Mouse (Mus musculus) cerebellum, postnatal 25 days (tissue): Measurements from ENCODE around the gene Lrrc30.
A peak's percentile ranks its signal among the peaks of the same experiment; 100 is the strongest.

Experiments
- DNase-seq, 2 experiments: peaks; one replicate each; pipeline ENCODE4 v3.0.0; 2021; ENCODE audit warnings: mixed read lengths in 2 of 2

The Lrrc30 gene

DNA sequence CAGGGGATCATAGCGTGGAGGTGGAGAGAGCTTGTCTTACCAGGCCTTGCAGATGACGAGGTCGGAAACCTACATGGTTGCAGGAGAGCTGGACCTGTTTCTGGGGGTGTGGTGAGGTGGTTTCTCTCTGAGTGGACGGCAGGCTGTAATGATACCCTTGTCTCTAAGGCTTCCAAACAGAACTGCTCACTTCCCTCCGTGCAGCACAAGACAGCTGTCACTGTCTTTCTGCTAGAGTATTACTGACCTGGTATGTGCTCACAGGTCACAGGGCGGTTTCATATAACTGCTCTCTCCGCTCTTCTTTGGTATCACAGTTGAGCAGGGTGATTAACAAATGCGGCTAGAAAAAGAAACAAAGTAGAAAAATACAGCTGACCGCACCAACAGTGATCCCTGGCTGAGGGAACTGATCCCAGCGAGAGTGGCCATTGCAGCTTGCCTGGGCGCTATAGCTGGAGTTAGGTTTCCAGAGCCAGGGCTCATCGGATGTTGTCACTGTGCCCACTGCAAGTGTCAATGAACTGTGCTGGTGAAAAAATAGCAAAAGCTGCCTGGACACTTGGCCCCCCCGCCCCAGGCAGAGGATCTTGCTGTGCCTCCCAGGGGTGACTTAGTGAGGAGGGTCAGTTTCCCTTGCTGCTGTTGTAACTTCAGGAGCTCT, at the start of gene Lrrc30:
Gene Lrrc30 (minus strand): TSS at position 48 of the 664 bp plus-strand sequence.
- no peak for DNase-seq

- no peak for DNase-seq
These were observed 48.6 kb upstream of the Lrrc30 start for GRCm38 (mm10) chr17:67681084-67681483.

DNA sequence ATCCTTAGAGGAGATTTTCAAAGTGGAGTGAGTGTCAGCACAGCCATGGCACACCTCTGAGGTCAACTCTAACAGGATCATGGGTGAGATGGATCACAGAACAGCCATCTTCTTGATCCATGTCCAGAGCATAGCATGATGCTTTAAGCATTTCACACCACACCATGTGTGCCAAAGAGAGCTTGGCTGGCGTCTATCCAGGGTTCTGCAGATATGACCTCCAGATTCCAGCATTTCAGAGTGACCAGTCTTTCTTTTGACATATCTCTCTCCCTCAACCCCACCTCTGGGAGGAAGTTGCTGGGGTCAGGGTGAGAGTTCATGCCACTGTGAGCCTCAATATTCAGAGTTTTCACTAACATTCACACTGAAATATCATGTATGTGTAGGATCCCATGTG, 46.1 kb upstream of the Lrrc30 start:
- no peak for DNase-seq

- peak; percentile 23 to 64 for DNase-seq
These were observed 35.5 kb upstream of the Lrrc30 start for GRCm38 (mm10) chr17:67667981-67668380.

DNA sequence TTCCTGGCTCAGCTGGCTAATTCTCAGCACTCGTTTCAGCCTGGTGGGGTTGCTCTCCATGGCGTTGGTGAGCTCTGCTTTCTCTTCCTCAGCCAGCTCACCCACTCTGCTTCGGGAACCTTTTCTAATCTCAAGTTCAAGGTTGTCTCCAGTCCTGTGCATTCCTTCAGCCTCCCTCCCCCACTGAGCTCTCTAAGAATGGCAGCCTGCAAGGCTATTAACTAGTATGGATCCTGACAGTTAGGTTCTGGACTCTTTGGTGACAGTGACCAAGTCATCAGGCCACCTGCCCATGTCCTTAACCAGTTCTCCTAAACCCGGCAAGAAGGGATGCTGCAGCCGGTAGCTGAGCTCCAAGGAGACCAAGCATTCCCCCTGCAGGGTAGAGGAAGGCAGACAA, 34.5 kb upstream of the Lrrc30 start:
- DNase-seq, result no peak

GRCm38 (mm10) chr17:67664299-67664698, 31.8 kb upstream of the Lrrc30 start:
- DNase-seq, result no peak

DNA sequence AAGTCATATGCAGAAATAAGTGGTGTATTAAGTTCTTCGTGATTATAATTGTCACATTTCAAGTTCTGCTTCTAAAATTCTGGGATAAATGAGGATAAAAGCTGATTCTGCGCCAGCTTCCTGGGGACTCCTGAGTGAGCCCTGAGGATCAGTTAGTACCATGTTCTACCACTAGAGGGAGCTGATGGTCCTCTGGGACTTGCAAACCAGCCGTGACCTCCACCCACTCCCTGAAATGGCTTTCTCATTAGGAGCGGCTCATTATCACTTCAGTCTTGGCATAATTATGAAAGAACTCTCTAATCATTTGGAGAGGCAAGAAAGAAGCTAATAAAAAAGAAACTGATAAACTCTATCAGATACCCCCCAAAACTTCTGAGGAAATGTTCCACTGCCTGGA, 19.0 kb upstream of the Lrrc30 start:
- peak; percentile 32 to 69 for DNase-seq

DNA sequence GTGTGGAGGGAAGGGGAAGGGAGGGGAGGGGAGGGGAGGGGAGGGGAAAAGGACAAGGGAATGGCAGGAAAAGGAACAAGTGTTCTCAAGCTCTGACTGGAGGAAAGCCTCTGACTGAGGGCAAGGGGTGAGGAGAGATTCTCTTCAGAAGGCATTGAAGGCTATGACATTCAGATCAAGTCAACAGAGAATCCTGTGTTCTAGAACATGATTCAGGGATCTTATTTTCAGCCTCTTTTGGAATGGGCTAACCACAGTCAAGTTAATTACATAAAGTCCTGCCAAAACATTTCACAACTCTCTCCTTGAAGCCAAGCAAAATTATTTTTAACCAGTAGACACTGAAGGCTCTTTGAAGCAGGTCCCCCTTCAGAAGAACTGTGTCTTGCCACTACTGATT, 9.1 kb upstream of the Lrrc30 start:
- DNase-seq, result no peak

DNA sequence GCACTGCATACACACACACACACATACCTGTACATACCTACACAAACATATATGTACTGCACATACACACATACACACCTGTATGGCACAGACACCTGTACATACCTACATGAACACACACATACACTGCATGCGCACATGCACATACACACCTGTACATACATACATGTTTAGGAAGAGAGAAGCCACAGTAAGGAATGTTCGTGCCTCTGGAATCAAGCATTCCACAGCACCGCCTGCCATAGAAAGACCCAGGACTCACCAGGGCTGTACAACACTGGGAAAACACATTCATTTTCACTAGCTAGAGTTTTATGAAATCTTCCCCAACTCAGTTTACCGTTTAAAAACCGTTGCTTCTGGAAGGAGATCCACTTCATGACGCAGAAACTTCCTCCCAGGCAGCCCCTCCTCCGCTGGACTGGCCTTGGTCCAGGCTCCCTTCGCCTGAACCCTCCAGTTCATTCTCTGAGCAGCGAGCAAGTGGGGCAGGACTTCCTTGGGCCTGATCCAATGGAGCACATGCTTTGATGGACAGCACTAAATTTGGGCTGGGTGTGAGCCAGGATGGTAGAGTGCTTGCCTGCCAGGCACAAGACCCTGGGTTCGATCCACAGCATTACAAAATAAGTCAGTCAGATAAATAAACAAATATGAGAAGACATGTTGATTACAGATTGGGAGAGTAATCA, 5.7 kb upstream of the Lrrc30 start:
- DNase-seq, result peak in 1 of 2 experiments; percentile 12

DNA sequence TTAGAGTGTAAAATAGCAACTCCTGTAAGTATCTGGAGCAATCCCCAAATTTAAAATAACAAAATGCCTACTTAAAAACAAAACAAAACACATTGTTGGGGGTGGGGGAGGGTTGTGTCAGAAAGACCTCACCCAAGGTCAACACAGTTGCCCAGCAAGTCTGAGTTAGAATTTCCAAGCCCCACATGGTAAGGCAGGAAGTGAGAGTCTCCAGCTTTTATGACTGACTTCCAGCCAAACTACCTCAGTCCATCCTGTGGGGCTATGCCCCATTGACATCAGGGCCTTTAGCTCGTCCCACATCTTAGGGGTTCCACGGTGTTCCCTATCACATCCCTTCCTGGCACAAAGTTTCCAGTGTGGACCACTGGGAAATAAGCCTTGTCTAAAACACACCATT, 4.4 kb upstream of the Lrrc30 start:
- no peak for DNase-seq

- no peak for DNase-seq
These were observed 3.8 kb upstream of the Lrrc30 start for GRCm38 (mm10) chr17:67636304-67636703.

DNA sequence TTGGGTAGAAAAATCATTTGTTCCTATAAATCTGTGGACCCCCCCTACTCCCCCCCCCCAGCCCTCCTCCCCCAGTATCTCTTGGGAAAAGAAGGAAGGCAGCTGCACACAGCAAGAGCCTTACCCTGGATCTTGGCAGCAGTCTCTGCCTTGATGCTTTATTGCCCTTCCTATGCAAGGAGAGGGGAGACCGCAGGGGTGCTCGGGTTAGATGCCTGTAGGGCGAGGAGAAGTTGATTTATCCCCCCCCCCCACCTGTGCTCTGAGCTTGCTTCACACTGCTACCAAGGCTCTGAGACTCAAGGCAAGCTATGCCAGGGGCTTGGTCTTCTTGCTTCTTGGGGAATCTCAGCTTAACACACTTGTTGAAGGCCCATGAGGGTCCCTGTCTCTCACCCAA, 2.8 kb downstream of the Lrrc30 start:
- no peak for DNase-seq

DNA sequence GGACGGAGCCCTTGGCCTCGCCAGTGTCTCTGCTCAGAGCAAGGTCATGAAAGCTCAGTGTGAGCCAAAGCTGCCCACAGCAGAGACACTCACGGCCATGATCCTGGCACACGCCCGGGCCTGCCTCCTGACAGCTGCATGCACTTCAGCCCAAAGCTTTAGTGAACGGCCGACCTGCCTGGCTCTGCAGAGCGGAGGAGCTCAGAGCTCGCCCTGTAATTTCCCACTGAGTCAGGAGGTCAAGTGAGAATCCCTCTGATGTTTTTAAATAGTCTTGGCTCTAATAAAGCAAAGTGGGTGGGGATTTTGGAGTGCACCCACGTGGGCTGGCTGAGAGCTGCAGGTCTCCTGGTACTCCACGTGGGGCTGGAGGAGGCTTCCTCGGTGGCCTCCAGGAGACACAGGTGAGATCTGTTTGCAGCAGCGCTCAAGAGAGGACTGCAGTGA, 3.3 kb downstream of the Lrrc30 start:
- peak in 1 of 2 experiments; percentile 14 for DNase-seq

GRCm38 (mm10) chr17:67628475-67628874, 4.0 kb downstream of the Lrrc30 start:
- DNase-seq, result no peak

DNA sequence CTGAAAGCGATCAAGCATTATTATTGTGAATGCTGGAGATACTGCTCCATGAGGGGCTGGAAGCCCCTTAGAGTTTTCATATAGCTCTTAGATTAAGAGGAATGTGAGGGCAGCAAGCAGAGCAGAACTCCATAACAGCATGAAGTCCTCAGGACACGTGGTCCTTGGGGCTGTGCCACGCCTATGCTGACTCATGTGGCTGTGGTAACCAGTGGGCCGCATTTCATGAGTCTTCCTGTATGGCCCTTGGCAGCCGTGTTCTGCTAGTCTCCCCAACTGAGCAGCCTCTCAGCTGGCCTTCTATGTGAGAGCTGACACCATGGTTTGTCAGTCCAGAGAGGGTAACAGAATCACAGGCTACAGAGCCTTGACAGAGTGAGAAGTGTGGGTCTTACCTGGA, 7.1 kb downstream of the Lrrc30 start:
- peak in 1 of 2 experiments; percentile 20 for DNase-seq

GRCm38 (mm10) chr17:67619001-67619400, 13.5 kb downstream of the Lrrc30 start:
- no peak for DNase-seq

DNA sequence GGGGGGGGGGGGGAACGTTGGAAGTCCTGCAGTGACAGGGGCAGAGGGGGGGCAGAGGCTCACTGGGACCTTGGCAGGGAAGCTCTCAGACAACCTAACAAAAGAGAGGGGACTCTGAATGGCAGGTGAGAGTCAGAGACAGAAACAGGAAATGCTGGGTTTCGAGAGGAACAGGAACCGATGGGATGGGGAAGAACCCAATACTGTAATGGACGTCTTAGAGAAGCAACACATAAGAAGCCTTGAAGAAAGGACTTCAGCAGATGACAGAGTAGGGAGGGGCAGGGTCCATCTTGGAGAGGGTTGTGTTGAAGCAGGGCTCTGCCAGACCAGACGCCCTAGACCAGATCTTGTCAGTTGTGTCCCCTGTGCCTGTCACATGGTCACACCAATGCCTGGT, 18.1 kb downstream of the Lrrc30 start:
- no peak for DNase-seq

- no peak for DNase-seq
These were observed 19.9 kb downstream of the Lrrc30 start for GRCm38 (mm10) chr17:67612576-67612975.

- peak; percentile 25 to 50 for DNase-seq
These were observed 20.4 kb downstream of the Lrrc30 start for GRCm38 (mm10) chr17:67612151-67612550.

- DNase-seq, result no peak
These were observed 28.1 kb downstream of the Lrrc30 start for GRCm38 (mm10) chr17:67604446-67604845.

GRCm38 (mm10) chr17:67602556-67602955, 30.0 kb downstream of the Lrrc30 start:
- DNase-seq, result no peak

- peak; percentile 78 to 87 for DNase-seq
These were observed 47.5 kb downstream of the Lrrc30 start for GRCm38 (mm10) chr17:67584937-67585579.

DNA sequence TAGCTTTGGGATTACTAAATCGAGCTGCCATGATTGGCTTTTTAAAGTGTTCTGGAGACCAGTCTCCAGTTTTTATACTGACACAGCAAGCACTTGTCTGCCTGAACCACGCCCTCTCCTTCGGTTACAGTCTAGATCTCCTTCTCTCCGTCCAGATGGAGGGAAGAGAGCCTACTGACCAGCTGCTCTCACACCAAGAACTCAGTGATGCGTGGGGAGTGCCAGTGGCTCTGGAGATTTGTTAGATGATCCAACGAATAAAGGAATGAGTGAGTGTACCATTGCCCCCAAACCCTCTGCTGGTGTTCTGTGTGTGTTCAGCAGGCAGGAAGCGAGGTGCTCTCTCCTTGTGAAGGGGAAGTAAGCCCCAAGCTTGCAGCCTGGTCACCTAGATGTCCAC, 48.0 kb downstream of the Lrrc30 start:
- DNase-seq, result no peak

GRCm38 (mm10) chr17:67583422-67583821, 49.1 kb downstream of the Lrrc30 start:
- DNase-seq, result no peak
